Mouse (Mus musculus) heart, postnatal 10 days (tissue): Measurements from ENCODE around the gene Chrna7. TPM values are rescaled to one million over a fixed set of nuclear protein-coding genes. Genes with fewer than 3 reads are reported as not detected.

ENCODE experiments used
- DNase-seq, 2 experiments: peaks; one replicate each; pipeline ENCODE4 v3.0.0; 2021
- intact Hi-C: fragments of 180-260 bp; cut with DNase I; formaldehyde crosslinking; loops from one replicate; pipeline ENCODE4 v1.15.1; 2025
- total RNA-seq, 2 experiments: library from RNA; stranded (reverse); gene quantifications; 2 replicates each; pipeline ENCODE4 v1.2.3; 2021

The Chrna7 gene
- total RNA-seq, 2 experiments from 2014 or later: 0.12 TPM

- no peak for DNase-seq
- intact Hi-C loops: no loop called here
These were observed 127.9 kb downstream of the Chrna7 start for GRCm38 (mm10) chr7:63084351-63085003.

GRCm38 (mm10) chr7:63060996-63061395 lies 151.4 kb downstream of the Chrna7 start:
- intact Hi-C loops: no loop called here
- DNase-seq: no peak

Other genes with a start within 250 kb of the Chrna7 start
- under 1 TPM; 0.12 to 0.22 TPM for gene Otud7a, start 232.2 kb upstream of the Chrna7 start, total RNA-seq